Mouse (Mus musculus) limb, embryonic 14.5 days (tissue): Measurements from ENCODE around the gene Clec4g. TPM values are rescaled to one million over a fixed set of nuclear protein-coding genes. Genes with fewer than 3 reads are reported as not detected.
"Not testable (repeated sequence)": the region's sequence is repeated elsewhere in the genome, so short reads cannot be mapped to it uniquely, and the experiment has no call there.

ENCODE experiments used
- ATAC-seq: fragments of 200-750 bp; cut with Nextera tagmentation; 2 replicates; pipeline ENCODE4 v1.8.0; 2017; ENCODE audit warnings: low read depth, moderate number of reproducible peaks, moderate TSS enrichment; ENCODE audit not compliant: low FRiP score
- DNase-seq: peaks from one replicate; pipeline ENCODE4 v3.0.0-alpha.2; 2015; ENCODE audit warnings: low spot score
- H3K27ac ChIP-seq: fragments of 300-500 bp; sonication (generic); replicated peaks from 2 replicates; pipeline ENCODE4 v1.5.1; 2014; ENCODE audit warnings: low read depth, mild to moderate bottlenecking, low read length, moderate library complexity, mixed read lengths
- H3K27me3 ChIP-seq: fragments of 300-500 bp; sonication (generic); 2 replicates; pipeline ENCODE4 v1.6.1; 2014; ENCODE audit warnings: low read length, mixed read lengths; ENCODE audit not compliant: control insufficient read depth, insufficient read depth
- H3K36me3 ChIP-seq: fragments of 300-500 bp; sonication (generic); 2 replicates; pipeline ENCODE4 v1.6.1; 2014; ENCODE audit warnings: mild to moderate bottlenecking, low read length, moderate library complexity, mixed read lengths; ENCODE audit not compliant: control insufficient read depth, insufficient read depth
- H3K4me1 ChIP-seq: fragments of 300-500 bp; sonication (generic); 2 replicates; pipeline ENCODE4 v1.6.1; 2014; ENCODE audit warnings: antibody characterized with exemption, low read length, mixed read lengths; ENCODE audit not compliant: control insufficient read depth, insufficient read depth
- H3K4me2 ChIP-seq: fragments of 300-500 bp; sonication (generic); replicated peaks from 2 replicates; pipeline ENCODE4 v1.6.1; 2014; ENCODE audit warnings: low read depth, mild to moderate bottlenecking, low read length, moderate library complexity; ENCODE audit not compliant: severe bottlenecking
- H3K4me3 ChIP-seq: fragments of 300-500 bp; sonication (generic); replicated peaks from 2 replicates; pipeline ENCODE4 v1.5.1; 2014; ENCODE audit warnings: low read length
- H3K9ac ChIP-seq: fragments of 300-500 bp; sonication (generic); 2 replicates; pipeline ENCODE4 v1.6.1; 2014; ENCODE audit warnings: mild to moderate bottlenecking, low read depth, low read length, moderate library complexity; ENCODE audit not compliant: severe bottlenecking
- H3K9me3 ChIP-seq: fragments of 300-500 bp; sonication (generic); 2 replicates; pipeline ENCODE4 v1.6.1; 2016; ENCODE audit warnings: low read length; ENCODE audit not compliant: control insufficient read depth
- POLR2A ChIP-seq: fragments of 200-500 bp; IDR thresholded peaks from 2 replicates; pipeline ENCODE4 v1.8.0; 2012; ENCODE audit warnings: inconsistent platforms, mild to moderate bottlenecking, moderate library complexity, borderline replicate concordance; ENCODE audit not compliant: insufficient read depth, insufficient read length; ENCODE audit errors: extremely low read depth
- WGBS: fragments of 180-500 bp; shearing (Covaris S2); extraction: QIAGEN DNeasy Blood & Tissue Kit; methylation state at CpG from one replicate; pipeline ENCODE4 v1.1.7; 2014; 5-methylcytosine and 5-hydroxymethylcytosine counted together
- polyA plus RNA-seq, 2 experiments: library from polyadenylated mRNA; depleted of rRNA in 1 of 2; stranded (reverse) in 1 of 2; unstranded in 1 of 2; fragments of >200 nt; fragmentation: Nextera tagmentation in 1 of 2; extraction: Ambion mirVana in 1 of 2; gene quantifications; 2 replicates each; pipeline versions ENCODE4 v1.2.1 to v1.2.3; 2012 to 2014

Clec4g gene
- polyA plus RNA-seq (2012; rRNA removed) = not detected in 2 replicates
- 0.25 TPM in 1 of 2 replicates, not detected in the other for polyA plus RNA-seq (2014; fragmentation: Nextera tagmentation; extraction: Ambion mirVana)

DNA sequence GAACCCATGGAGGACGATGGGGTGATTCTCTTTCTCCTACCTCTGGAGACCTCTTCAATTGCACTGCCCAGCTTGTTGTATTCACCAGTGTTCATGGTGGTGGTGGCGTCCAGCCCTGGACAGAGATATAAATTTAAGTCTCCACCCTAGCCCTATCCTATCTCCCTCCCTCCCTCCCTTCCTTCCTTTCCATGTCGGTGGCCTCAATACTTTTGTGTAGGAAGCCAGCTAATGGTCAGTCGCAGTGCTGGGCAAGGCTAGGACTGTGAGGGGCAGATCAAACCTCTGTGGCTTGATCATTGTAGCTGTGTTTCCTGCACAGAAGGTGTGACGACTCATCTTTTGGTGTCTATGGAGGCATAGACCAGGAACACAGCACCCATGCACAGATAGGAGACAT lies at the start of gene Clec4g:
TSS of gene Clec4g (minus strand) at position 101 of the 400 bp plus-strand sequence.
- WGBS = 66% methylated on average over 5 of the region's 5 CpGs
- Histone ChIP-seq H3K4me1 (no peaks in the 10 kb centered on the region), H3K36me3 (no peaks in the 10 kb centered on the region), H3K9ac (no peak within 1 kb of the TSS), H3K4me2 (no peak within 1 kb of the TSS), H3K27ac (no peak within 1 kb of the TSS), H3K27me3 (no peaks in the 10 kb centered on the region), H3K4me3 (no peak within 1 kb of the TSS), H3K9me3 (no peaks in the 10 kb centered on the region)
- ATAC-seq (no peak), DNase-seq (no peak)
- no peak for TF ChIP-seq POLR2A

DNA sequence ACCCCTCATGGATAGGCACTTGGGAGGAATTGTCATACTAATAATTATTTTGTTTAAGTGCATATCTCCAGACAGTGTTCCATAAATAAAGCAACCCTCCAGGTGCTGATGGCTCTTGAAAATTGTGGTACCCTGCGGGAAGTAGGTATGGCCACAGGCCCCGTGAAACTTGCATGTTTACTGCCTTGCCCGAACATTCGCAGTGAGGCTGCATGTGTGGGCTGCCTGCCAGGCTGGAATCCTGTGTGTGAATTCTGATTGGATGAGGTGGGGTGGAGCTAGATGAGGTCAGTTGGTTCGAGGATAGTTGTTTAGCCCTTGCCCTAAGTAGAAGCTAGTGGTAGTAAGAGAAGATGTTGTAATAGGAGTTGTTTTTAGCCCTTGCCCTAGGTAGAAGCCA lies 48.2 kb upstream of the Clec4g start:
- not testable (repeated sequence) for H3K27me3 ChIP-seq, H3K36me3 ChIP-seq, H3K9ac ChIP-seq, ATAC-seq, H3K27ac ChIP-seq, DNase-seq, H3K4me2 ChIP-seq, H3K9me3 ChIP-seq, H3K4me3 ChIP-seq, H3K4me1 ChIP-seq
- 85% methylated on average over 5 of the region's 5 CpGs for WGBS

DNA sequence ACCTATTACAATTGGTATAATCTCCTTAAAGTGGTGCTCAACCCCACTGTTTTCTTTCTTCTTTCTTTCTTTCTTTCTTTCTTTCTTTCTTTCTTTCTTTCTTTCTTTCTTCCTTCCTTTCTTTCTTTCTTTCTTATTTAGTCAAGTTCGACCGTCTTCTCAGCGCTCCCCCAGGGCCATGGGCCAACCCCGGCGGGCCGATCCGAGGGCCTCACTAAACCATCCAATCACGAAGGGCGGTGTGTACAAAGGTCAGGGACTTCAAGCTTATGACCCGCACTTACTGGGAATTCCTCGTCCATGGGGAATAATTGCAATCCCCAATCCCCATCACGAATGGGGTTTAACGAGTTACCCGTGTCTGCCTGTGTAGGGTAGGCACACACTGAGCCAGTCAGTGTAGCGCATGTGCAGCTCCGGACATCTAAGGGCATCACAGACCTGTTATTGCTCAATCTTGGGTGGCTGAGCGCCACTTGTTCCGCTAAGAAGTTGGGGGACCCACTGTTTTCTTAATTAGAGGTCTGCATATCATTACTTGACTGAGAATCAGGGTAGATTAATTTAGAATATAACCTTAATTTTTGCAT lies 33.9 kb upstream of the Clec4g start:
- TF ChIP-seq POLR2A = no peak
- no peak overlapping the region for H3K4me3 ChIP-seq
- no peaks in the 10 kb centered on the region for H3K9me3 ChIP-seq
- WGBS = 69% methylated on average over 18 of the region's 18 CpGs
- H3K27me3 ChIP-seq = no peaks in the 10 kb centered on the region
- ATAC-seq = peak; percentile 99
- no peaks in the 10 kb centered on the region for H3K4me1 ChIP-seq
- DNase-seq = peak; percentile 96
- no peaks in the 10 kb centered on the region for H3K36me3 ChIP-seq
- no peak overlapping the region for H3K9ac ChIP-seq
- H3K4me2 ChIP-seq = no peak overlapping the region
- no peak overlapping the region for H3K27ac ChIP-seq

DNA sequence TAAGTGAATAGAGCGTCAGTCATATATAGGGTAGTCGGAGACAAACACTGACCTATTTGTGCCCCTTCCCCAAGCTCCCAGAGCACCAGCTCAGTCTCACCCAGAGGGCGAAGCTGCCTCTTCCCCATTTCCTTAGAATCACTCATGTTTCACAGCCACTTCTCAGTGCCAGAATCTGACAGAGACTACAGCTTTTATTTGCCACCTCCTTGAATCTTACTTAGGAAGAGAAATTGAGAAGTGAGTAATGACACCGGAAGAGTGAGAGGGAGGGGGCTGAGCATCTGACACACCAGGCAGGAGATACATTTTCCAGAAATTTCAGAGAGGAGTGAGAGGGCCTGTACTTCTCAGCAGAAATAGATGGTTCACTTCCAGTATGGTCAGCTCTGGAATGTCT lies 28.3 kb upstream of the Clec4g start, which contains the start of gene Cd209a:
TSS of gene Cd209a (minus strand) at position 224 of the 400 bp plus-strand sequence.
- Histone ChIP-seq H3K27me3 (no peaks in the 10 kb centered on the region), H3K4me3 (no peak within 1 kb of the TSS), H3K36me3 (no peaks in the 10 kb centered on the region), H3K4me2 (no peak within 1 kb of the TSS), H3K9me3 (no peaks in the 10 kb centered on the region), H3K27ac (no peak within 1 kb of the TSS), H3K4me1 (no peaks in the 10 kb centered on the region), H3K9ac (no peak within 1 kb of the TSS)
- no peak for DNase-seq
- WGBS = 84% methylated on average over 4 of the region's 4 CpGs
- no peak for TF ChIP-seq POLR2A
- no peak for ATAC-seq

DNA sequence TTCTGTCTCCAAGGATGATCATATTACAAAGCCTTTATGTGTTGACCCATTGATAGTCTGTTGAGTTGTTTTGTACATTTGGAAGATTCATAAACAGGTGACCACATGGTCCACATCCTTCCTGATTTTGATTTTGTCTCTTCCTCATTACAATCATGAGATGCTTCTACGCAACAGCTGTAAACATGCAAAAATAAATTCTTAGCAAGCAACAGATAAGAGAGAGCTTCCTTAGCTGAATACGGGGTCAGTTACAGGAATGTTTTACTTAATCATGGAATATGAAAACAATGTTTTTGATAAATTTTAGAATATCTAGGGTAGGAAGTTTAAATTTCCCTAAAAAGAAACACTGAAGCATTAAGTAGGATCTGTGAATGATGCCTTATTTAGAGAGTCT lies 16.5 kb upstream of the Clec4g start:
- 90% methylated on average over 2 of the region's 2 CpGs for WGBS
- Histone ChIP-seq H3K27ac (no peak overlapping the region), H3K27me3 (no peaks in the 10 kb centered on the region), H3K9ac (no peak overlapping the region), H3K4me1 (no peaks in the 10 kb centered on the region), H3K4me2 (no peak overlapping the region), H3K36me3 (no peaks in the 10 kb centered on the region), H3K9me3 (no peaks in the 10 kb centered on the region), H3K4me3 (no peak overlapping the region)
- no peak for TF ChIP-seq POLR2A
- DNase-seq (no peak), ATAC-seq (no peak)
